Mouse (Mus musculus) forelimb bud, embryonic 11.5 days (tissue): ENCODE measurements around the gene Lck.

Source experiments
- DNase-seq: peaks from one replicate; pipeline ENCODE4 v3.0.0-alpha.2; 2012; ENCODE audit warnings: low read depth, low spot score

Lck gene

GRCm38 (mm10) chr4:129508834-129509600 is 64.4 kb downstream of the Lck start:
- no peak for DNase-seq

- no peak for DNase-seq
Observed at GRCm38 (mm10) chr4:129508237-129508515, 65.3 kb downstream of the Lck start.

DNA sequence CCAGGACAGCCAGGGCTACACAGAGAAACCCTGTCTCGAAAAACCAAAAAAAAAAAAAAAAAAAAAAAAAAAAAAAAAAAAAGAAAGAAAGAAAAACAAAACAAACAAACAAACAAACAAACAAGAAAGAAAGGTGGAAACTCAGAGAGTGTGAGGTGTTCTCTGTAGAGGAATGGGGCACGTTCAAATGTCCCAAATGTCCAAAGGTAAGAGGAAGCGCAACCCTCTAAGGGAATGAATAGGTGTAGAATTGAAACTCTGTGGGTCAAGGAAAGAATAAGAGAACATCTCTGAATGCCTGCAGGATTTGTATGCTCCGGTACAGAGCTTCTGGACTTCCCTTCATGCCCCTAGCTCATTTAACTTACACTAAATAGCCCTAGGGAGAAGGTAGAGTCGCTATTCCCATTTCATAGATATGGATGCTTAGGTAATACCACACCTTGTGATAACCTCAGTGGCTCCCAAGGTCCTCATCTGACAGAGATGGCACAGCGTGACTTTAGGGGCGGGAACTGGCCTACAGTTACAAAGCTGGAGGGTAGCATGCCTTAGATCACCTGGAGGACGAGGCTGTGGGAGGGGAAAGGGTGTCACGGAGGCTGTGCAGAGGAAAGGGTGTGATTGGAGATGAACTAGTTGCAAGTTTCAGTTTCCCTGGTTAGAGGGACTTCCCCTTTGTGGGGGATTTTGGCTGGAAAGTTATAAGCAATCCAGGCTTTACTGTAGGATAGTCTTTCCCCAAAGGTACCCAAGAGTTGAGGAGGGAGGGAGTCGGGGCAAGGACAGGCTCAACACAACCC is 65.8 kb downstream of the Lck start:
- DNase-seq, result no peak

DNA sequence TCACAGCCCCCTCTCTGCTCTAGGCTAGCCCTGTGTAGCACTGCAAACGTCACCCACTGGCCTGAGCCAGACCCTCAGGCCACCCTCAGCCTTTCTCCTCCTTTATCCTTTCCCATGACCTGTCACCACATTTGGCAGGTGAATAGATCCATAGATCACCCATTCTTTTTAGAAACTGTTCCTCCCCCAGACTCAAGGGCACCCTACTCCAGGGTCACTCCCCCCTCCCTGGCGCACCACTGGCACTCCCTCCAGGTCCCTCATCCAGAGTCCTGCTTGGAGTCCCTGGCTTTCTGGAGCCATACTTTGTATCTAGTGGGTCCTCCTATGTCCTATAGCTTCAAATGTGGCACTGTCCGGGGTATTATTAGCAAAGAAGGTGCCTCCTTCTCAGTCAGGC is 67.9 kb downstream of the Lck start:
- no peak for DNase-seq

GRCm38 (mm10) chr4:129502901-129503444 is 70.5 kb downstream of the Lck start:
- no peak for DNase-seq

GRCm38 (mm10) chr4:129502327-129502888 is 71.0 kb downstream of the Lck start:
- DNase-seq, result no peak

DNA sequence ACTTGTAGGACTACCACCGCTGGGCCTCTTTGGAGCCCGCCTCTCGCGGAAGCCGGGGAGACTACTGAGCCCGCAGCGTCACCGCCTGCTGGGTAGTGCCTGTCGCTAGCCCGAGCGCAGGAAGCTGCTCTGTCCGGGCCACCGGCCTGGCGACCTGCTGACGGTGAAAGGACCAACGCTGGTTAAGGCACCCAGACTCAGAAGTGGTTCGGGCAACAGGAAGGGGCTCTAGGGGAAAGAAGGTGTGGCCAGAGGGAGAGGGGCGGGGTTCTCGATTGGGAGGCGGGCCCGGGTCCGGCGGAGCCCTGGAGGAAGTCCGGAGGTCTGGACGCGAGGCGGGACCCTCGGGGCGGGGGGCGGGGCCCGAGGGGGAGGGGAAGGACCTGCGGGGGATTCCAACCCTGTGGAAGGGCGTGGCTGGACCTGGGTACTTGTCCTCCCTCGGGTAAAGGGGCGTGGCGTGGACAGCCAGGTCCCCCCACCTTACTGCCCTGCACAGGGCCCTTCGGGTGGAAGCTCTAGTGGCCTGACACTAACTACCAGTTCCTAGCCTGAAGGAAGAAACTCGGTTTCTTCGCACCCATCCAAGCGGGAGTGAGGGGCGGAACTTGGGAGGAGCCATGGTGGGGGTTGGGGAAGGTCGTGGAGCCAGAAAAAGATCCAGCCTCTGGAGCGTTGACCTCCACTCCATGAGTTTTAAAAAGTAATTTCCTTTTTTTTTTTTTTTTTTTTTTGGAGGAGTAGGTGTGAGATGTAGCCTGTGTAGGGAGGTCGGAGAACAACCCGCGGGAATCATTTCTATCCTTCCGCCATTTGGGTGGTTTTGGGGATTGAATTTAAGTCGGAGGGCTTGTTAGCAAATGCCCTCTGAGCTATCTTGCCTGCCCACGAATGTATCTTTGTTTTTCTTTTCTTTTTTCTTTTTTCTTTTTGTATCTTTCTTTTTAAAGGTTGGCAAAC is 72.6 kb downstream of the Lck start:
- DNase-seq, result peak; percentile 82

GRCm38 (mm10) chr4:129500017-129500416 is 73.4 kb downstream of the Lck start:
- no peak for DNase-seq

DNA sequence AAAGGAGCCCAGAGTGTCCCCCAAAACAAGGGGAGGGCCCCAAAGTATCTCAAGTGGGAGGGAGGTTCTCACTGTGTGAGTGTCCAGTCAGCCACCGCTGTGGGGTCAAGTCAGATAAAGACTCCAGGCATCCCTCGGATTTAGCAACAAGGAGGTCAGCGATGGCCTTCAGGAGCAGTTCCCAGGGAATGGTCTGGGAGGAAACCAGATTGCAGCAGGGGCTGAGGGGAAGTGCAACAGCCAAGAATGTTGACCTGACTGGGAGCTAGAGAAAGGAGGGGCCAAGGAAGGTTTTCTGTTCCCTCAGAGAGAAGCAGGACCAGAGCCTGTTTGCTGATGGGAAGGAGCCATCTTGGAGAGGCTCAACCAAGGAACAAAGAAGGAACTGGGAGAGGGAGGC is 74.5 kb downstream of the Lck start:
- no peak for DNase-seq
